Mouse (Mus musculus) embryonic fibroblast, embryonic 13.5 days (primary cell): ENCODE measurements around the gene 4930412O13Rik. TPM values are rescaled to one million over a fixed set of nuclear protein-coding genes. Genes with fewer than 3 reads are reported as not detected.

Experiments
- H3K27ac ChIP-seq: 2 replicates; pipeline ENCODE4 v1.5.1; 2012; ENCODE audit warnings: low read length, control low read depth, inconsistent platforms; ENCODE audit not compliant: insufficient read depth
- H3K4me1 ChIP-seq: 2 replicates; pipeline ENCODE4 v1.6.1; 2011; ENCODE audit warnings: low read length; ENCODE audit not compliant: control insufficient read depth, insufficient read depth
- H3K4me3 ChIP-seq: 2 replicates; pipeline ENCODE4 v1.5.1; 2011; ENCODE audit warnings: mild to moderate bottlenecking, control low read depth, low read length; ENCODE audit not compliant: insufficient read depth
- CTCF ChIP-seq: IDR thresholded peaks from 2 replicates; pipeline ENCODE4 v1.5.1; 2011; ENCODE audit warnings: mild to moderate bottlenecking, control low read depth, low read length, moderate library complexity, borderline replicate concordance; ENCODE audit not compliant: insufficient read depth
- POLR2A ChIP-seq: IDR thresholded peaks from 2 replicates; pipeline ENCODE4 v1.6.1; 2011; ENCODE audit warnings: low read depth, mild to moderate bottlenecking, control low read depth, low read length, moderate library complexity
- polyA plus RNA-seq: library from polyadenylated mRNA; stranded (reverse); fragments of >200 nt; gene quantifications from 2 replicates; pipeline ENCODE4 v1.2.4, GENCODE M21; 2011; ENCODE audit warnings: low read depth; ENCODE audit not compliant: missing spikeins, insufficient read length

4930412O13Rik gene
- polyA plus RNA-seq, 1 experiment: not detected

- no peak for TF ChIP-seq POLR2A
- no peak for TF ChIP-seq CTCF
- H3K27ac ChIP-seq: no peak overlapping the region
- 0 out of 2 replicates have a peak, but pooled peaks cover 7% of the 10 kb centered on the region for H3K4me1 ChIP-seq
- peak overlapping the region; percentile 2 for H3K4me3 ChIP-seq
These were observed 6.4 kb upstream of the 4930412O13Rik start for GRCm38 (mm10) chr2:9874467-9875219.

- Histone ChIP-seq H3K4me1 (0 out of 2 replicates have a peak, but pooled peaks cover 7% of the 10 kb centered on the region), H3K4me3 (peak overlapping the region; percentile 2), H3K27ac (no peak overlapping the region)
- TF ChIP-seq CTCF (no peak), POLR2A (no peak)
These were observed 5.8 kb upstream of the 4930412O13Rik start for GRCm38 (mm10) chr2:9875220-9875619.

- H3K4me3 ChIP-seq: peak overlapping the region; percentile 58; the same call in 1 of the 2 replicates
- no peak for TF ChIP-seq POLR2A
- no peak for TF ChIP-seq CTCF
- 0 out of 2 replicates have a peak, but pooled peaks cover 7% of the 10 kb centered on the region for H3K4me1 ChIP-seq
- no peak overlapping the region for H3K27ac ChIP-seq
These were observed 5.2 kb upstream of the 4930412O13Rik start for GRCm38 (mm10) chr2:9875676-9876357.

GRCm38 (mm10) chr2:9876621-9877325, 4.3 kb upstream of the 4930412O13Rik start:
- H3K4me3 ChIP-seq: peak overlapping the region; percentile 58
- H3K4me1 ChIP-seq: 0 out of 2 replicates have a peak, but pooled peaks cover 7% of the 10 kb centered on the region
- TF ChIP-seq CTCF (no peak), POLR2A (no peak)
- no peak overlapping the region for H3K27ac ChIP-seq

GRCm38 (mm10) chr2:9877326-9877690, 3.7 kb upstream of the 4930412O13Rik start:
- peak overlapping the region; percentile 58 for H3K4me3 ChIP-seq
- no peak overlapping the region for H3K27ac ChIP-seq
- TF ChIP-seq POLR2A (no peak), CTCF (no peak)
- 0 out of 2 replicates have a peak, but pooled peaks cover 5% of the 10 kb centered on the region for H3K4me1 ChIP-seq

- no peaks in the 10 kb centered on the region for H3K4me1 ChIP-seq
These were observed 3.0 kb upstream of the 4930412O13Rik start for GRCm38 (mm10) chr2:9877966-9878563.

GRCm38 (mm10) chr2:9878564-9879081, 2.4 kb upstream of the 4930412O13Rik start:
- H3K4me1 ChIP-seq: no peaks in the 10 kb centered on the region
- no peak for TF ChIP-seq CTCF
- 0 out of 2 replicates have a peak, but pooled peaks have one; percentile 25 for TF ChIP-seq POLR2A
- H3K27ac ChIP-seq: peak overlapping the region; percentile 12; the same call in 1 of the 2 replicates
- peak overlapping the region; percentile 58 for H3K4me3 ChIP-seq

More at GRCm38 (mm10) chr2:9877966-9878563, 3.0 kb upstream of the 4930412O13Rik start:
- Histone ChIP-seq H3K4me3 (peak overlapping the region; percentile 58), H3K27ac (peak overlapping the region; percentile 12; the same call in 1 of the 2 replicates)
- no peak for TF ChIP-seq POLR2A
- TF ChIP-seq CTCF: no peak

GRCm38 (mm10) chr2:9879092-9879491, 2.0 kb upstream of the 4930412O13Rik start:
- no peak for TF ChIP-seq POLR2A
- TF ChIP-seq CTCF: no peak
- H3K27ac ChIP-seq: peak overlapping the region; percentile 10; the same call in 1 of the 2 replicates
- peak overlapping the region; percentile 58 for H3K4me3 ChIP-seq
- no peaks in the 10 kb centered on the region for H3K4me1 ChIP-seq

- H3K27ac ChIP-seq: peak overlapping the region; percentile 10; the same call in 1 of the 2 replicates
These were observed 1.6 kb upstream of the 4930412O13Rik start for GRCm38 (mm10) chr2:9879493-9879892.

More at GRCm38 (mm10) chr2:9879493-9879892, 1.6 kb upstream of the 4930412O13Rik start:
- Histone ChIP-seq H3K4me3 (peak overlapping the region; percentile 58), H3K4me1 (no peaks in the 10 kb centered on the region)
- peak; percentile 81 for TF ChIP-seq CTCF
- TF ChIP-seq POLR2A: peak; percentile 66
